Mouse (Mus musculus) midbrain, embryonic 12.5 days (tissue): ENCODE data around the gene Irf2. TPM values are rescaled to one million over a fixed set of nuclear protein-coding genes. Genes with fewer than 3 reads are reported as not detected.

ENCODE experiments used
- ATAC-seq: fragments of 200-750 bp; cut with Nextera tagmentation; 2 replicates; pipeline ENCODE4 v1.8.0; 2017; ENCODE audit warnings: low read depth, moderate TSS enrichment, moderate library complexity; ENCODE audit not compliant: low FRiP score
- H3K27ac ChIP-seq: fragments of 300-500 bp; sonication (generic); replicated peaks from 2 replicates; pipeline ENCODE4 v1.5.1; 2016; ENCODE audit warnings: mild to moderate bottlenecking
- H3K27me3 ChIP-seq: fragments of 300-500 bp; sonication (generic); 2 replicates; pipeline ENCODE4 v1.6.1; 2016; ENCODE audit warnings: mild to moderate bottlenecking
- H3K36me3 ChIP-seq: fragments of 300-500 bp; sonication (generic); 2 replicates; pipeline ENCODE4 v1.6.1; 2016
- H3K4me1 ChIP-seq: fragments of 300-500 bp; sonication (generic); 2 replicates; pipeline ENCODE4 v1.6.1; 2016
- H3K4me2 ChIP-seq: fragments of 300-500 bp; sonication (generic); replicated peaks from 2 replicates; pipeline ENCODE4 v1.6.1; 2016; ENCODE audit warnings: mild to moderate bottlenecking, moderate library complexity
- H3K4me3 ChIP-seq: fragments of 300-500 bp; sonication (generic); 2 replicates; pipeline ENCODE4 v1.5.1; 2016; ENCODE audit warnings: mild to moderate bottlenecking
- H3K9ac ChIP-seq: fragments of 300-500 bp; sonication (generic); replicated peaks from 2 replicates; pipeline ENCODE4 v1.6.1; 2016; ENCODE audit warnings: mild to moderate bottlenecking, moderate library complexity
- H3K9me3 ChIP-seq: fragments of 300-500 bp; sonication (generic); 2 replicates; pipeline ENCODE4 v1.6.1; 2016; ENCODE audit warnings: mild to moderate bottlenecking
- WGBS: fragments of 180-500 bp; shearing (Covaris S2); methylation state at CpG from one replicate; pipeline ENCODE4 v1.1.7; 2016; 5-methylcytosine and 5-hydroxymethylcytosine counted together
- polyA plus RNA-seq: library from polyadenylated mRNA; unstranded; fragments of >200 nt; fragmentation: Nextera tagmentation; extraction: Ambion mirVana; gene quantifications from 2 replicates; pipeline ENCODE4 v1.2.1, GENCODE M21; 2016

The Irf2 gene
- polyA plus RNA-seq, 1 experiment from 2014 or later, result 7.7 TPM

- ATAC-seq, result no peak
- H3K9me3 ChIP-seq, result no peaks in the 10 kb centered on the region
- H3K4me3 ChIP-seq, result no peak overlapping the region
- no peak overlapping the region for H3K27ac ChIP-seq
- no peak overlapping the region for H3K4me2 ChIP-seq
- WGBS, result 84% methylated on average over 5 of the region's 5 CpGs
- H3K4me1 ChIP-seq, result no peaks in the 10 kb centered on the region
- H3K27me3 ChIP-seq, result no peaks in the 10 kb centered on the region
- H3K36me3 ChIP-seq, result peaks cover 6% of the 10 kb centered on the region; the same call in 1 of the 2 replicates
- no peak overlapping the region for H3K9ac ChIP-seq
These were observed 97.4 kb downstream of the Irf2 start for GRCm38 (mm10) chr8:46836949-46837348.

GRCm38 (mm10) chr8:46838052-46838451 is 98.5 kb downstream of the Irf2 start:
- no peaks in the 10 kb centered on the region for H3K4me1 ChIP-seq
- H3K4me2 ChIP-seq, result no peak overlapping the region
- 90% methylated on average over 5 of the region's 5 CpGs for WGBS
- H3K36me3 ChIP-seq, result peaks cover 6% of the 10 kb centered on the region; the same call in 1 of the 2 replicates
- no peak overlapping the region for H3K27ac ChIP-seq
- H3K4me3 ChIP-seq, result no peak overlapping the region
- H3K9ac ChIP-seq, result no peak overlapping the region
- H3K27me3 ChIP-seq, result no peaks in the 10 kb centered on the region
- ATAC-seq, result no peak
- H3K9me3 ChIP-seq, result no peaks in the 10 kb centered on the region

- Histone ChIP-seq H3K9me3 (no peaks in the 10 kb centered on the region), H3K9ac (no peak overlapping the region), H3K36me3 (peaks cover 6% of the 10 kb centered on the region; the same call in 1 of the 2 replicates), H3K27me3 (no peaks in the 10 kb centered on the region), H3K27ac (no peak overlapping the region), H3K4me3 (no peak overlapping the region), H3K4me2 (no peak overlapping the region), H3K4me1 (no peaks in the 10 kb centered on the region)
- WGBS, result 91% methylated on average over 4 of the region's 4 CpGs
- ATAC-seq, result no peak
These were observed 100.9 kb downstream of the Irf2 start for GRCm38 (mm10) chr8:46840390-46840789.

- 95% methylated on average over 10 of the region's 10 CpGs for WGBS
- Histone ChIP-seq H3K4me1 (no peaks in the 10 kb centered on the region), H3K9ac (no peak overlapping the region), H3K27ac (no peak overlapping the region), H3K36me3 (peaks cover 8% of the 10 kb centered on the region), H3K9me3 (no peaks in the 10 kb centered on the region), H3K4me2 (no peak overlapping the region), H3K4me3 (no peak overlapping the region), H3K27me3 (no peaks in the 10 kb centered on the region)
- ATAC-seq, result no peak
These were observed 101.3 kb downstream of the Irf2 start for GRCm38 (mm10) chr8:46840791-46841190.

GRCm38 (mm10) chr8:46842676-46843181 is 103.2 kb downstream of the Irf2 start:
- Histone ChIP-seq H3K4me3 (no peak overlapping the region), H3K9ac (no peak overlapping the region), H3K27ac (no peak overlapping the region), H3K9me3 (no peaks in the 10 kb centered on the region), H3K27me3 (no peaks in the 10 kb centered on the region), H3K36me3 (peaks cover 23% of the 10 kb centered on the region), H3K4me2 (no peak overlapping the region), H3K4me1 (no peaks in the 10 kb centered on the region)
- 82% methylated on average over 5 of the region's 5 CpGs for WGBS
- no peak for ATAC-seq

GRCm38 (mm10) chr8:46843855-46844254 is 104.3 kb downstream of the Irf2 start:
- Histone ChIP-seq H3K9me3 (no peaks in the 10 kb centered on the region), H3K4me2 (no peak overlapping the region), H3K27me3 (no peaks in the 10 kb centered on the region), H3K36me3 (peaks cover 19% of the 10 kb centered on the region), H3K4me3 (no peak overlapping the region), H3K9ac (no peak overlapping the region), H3K4me1 (no peaks in the 10 kb centered on the region), H3K27ac (no peak overlapping the region; the same call in 1 of the 2 replicates)
- no peak for ATAC-seq
- 85% methylated on average over 4 of the region's 4 CpGs for WGBS

GRCm38 (mm10) chr8:46844371-46844973 is 104.9 kb downstream of the Irf2 start:
- Histone ChIP-seq H3K4me3 (no peak overlapping the region), H3K4me1 (no peaks in the 10 kb centered on the region), H3K9me3 (no peaks in the 10 kb centered on the region), H3K36me3 (peaks cover 17% of the 10 kb centered on the region), H3K27me3 (no peaks in the 10 kb centered on the region), H3K9ac (no peak overlapping the region), H3K4me2 (no peak overlapping the region), H3K27ac (peak overlapping the region; percentile 17; the same call in 1 of the 2 replicates)
- 92% methylated on average over 3 of the region's 3 CpGs for WGBS
- ATAC-seq, result no peak

- Histone ChIP-seq H3K4me2 (no peak overlapping the region), H3K9ac (no peak overlapping the region), H3K36me3 (peaks cover 17% of the 10 kb centered on the region), H3K4me1 (no peaks in the 10 kb centered on the region), H3K4me3 (no peak overlapping the region), H3K27ac (0 out of 2 replicates have a peak overlapping the region, but pooled peaks have one; percentile 35), H3K27me3 (no peaks in the 10 kb centered on the region), H3K9me3 (no peaks in the 10 kb centered on the region)
- no peak for ATAC-seq
- WGBS, result 69% methylated on average over 7 of the region's 7 CpGs
These were observed 105.6 kb downstream of the Irf2 start for GRCm38 (mm10) chr8:46844974-46845774.

- Histone ChIP-seq H3K4me3 (no peak overlapping the region), H3K36me3 (peaks cover 17% of the 10 kb centered on the region), H3K27ac (no peak overlapping the region), H3K4me2 (no peak overlapping the region), H3K9me3 (no peaks in the 10 kb centered on the region), H3K27me3 (no peaks in the 10 kb centered on the region), H3K9ac (no peak overlapping the region), H3K4me1 (no peaks in the 10 kb centered on the region)
- ATAC-seq, result no peak
- WGBS, result 88% methylated on average over 9 of the region's 9 CpGs
These were observed 106.4 kb downstream of the Irf2 start for GRCm38 (mm10) chr8:46845891-46846290.

- Histone ChIP-seq H3K36me3 (peaks cover 17% of the 10 kb centered on the region), H3K4me2 (no peak overlapping the region), H3K9me3 (no peaks in the 10 kb centered on the region), H3K9ac (no peak overlapping the region), H3K4me1 (no peaks in the 10 kb centered on the region), H3K27me3 (no peaks in the 10 kb centered on the region), H3K27ac (no peak overlapping the region), H3K4me3 (no peak overlapping the region)
- WGBS, result 93% methylated on average over 5 of the region's 5 CpGs
- no peak for ATAC-seq
These were observed 107.4 kb downstream of the Irf2 start for GRCm38 (mm10) chr8:46846893-46847292.

GRCm38 (mm10) chr8:46848011-46848641 is 108.6 kb downstream of the Irf2 start:
- Histone ChIP-seq H3K27me3 (no peaks in the 10 kb centered on the region), H3K9ac (no peak overlapping the region), H3K9me3 (no peaks in the 10 kb centered on the region), H3K4me2 (no peak overlapping the region), H3K36me3 (peaks cover 17% of the 10 kb centered on the region), H3K4me1 (no peaks in the 10 kb centered on the region), H3K4me3 (no peak overlapping the region), H3K27ac (no peak overlapping the region)
- no peak for ATAC-seq
- WGBS, result 94% methylated on average over 6 of the region's 6 CpGs

GRCm38 (mm10) chr8:46848931-46849330 is 109.4 kb downstream of the Irf2 start:
- Histone ChIP-seq H3K27me3 (no peaks in the 10 kb centered on the region), H3K36me3 (peaks cover 17% of the 10 kb centered on the region), H3K9ac (no peak overlapping the region), H3K27ac (no peak overlapping the region), H3K9me3 (no peaks in the 10 kb centered on the region), H3K4me2 (no peak overlapping the region), H3K4me3 (no peak overlapping the region), H3K4me1 (no peaks in the 10 kb centered on the region)
- ATAC-seq, result no peak
- 91% methylated on average over 6 of the region's 6 CpGs for WGBS
